Mouse (Mus musculus): ENCODE results near the gene Hbp1. TPM values are rescaled to one million over a fixed set of nuclear protein-coding genes. Genes with fewer than 3 reads are reported as not detected.

Gene Hbp1
- total and polyA plus RNA-seq, 2 experiments, result 57.3 to 117 TPM

- TF ChIP-seq POLR2A (IDR thresholded peaks at IDR 0.05; ENCODE audit: extremely low read depth, insufficient read depth, low read length) (no peak), CTCF (IDR thresholded peaks at IDR 0.05; ENCODE audit: low read depth, low read length) (no peak)
- Histone ChIP-seq H3K27me3 (ENCODE audit: control insufficient read depth, insufficient read depth, low read length) (no peaks in the 10 kb centered on the region), H3K79me2 (ENCODE audit: control insufficient read depth, insufficient read depth, low read length) (no peaks in the 10 kb centered on the region), H3K4me1 (ENCODE audit: control insufficient read depth, insufficient read depth, low read length) (no peaks in the 10 kb centered on the region), H3K36me3 (ENCODE audit: control insufficient read depth, insufficient read depth, low read length) (no peaks in the 10 kb centered on the region; the same call in 1 of the 2 replicates), H3K4me3 (ENCODE audit: insufficient read depth, low read depth, low read length) (no peak overlapping the region), H3K9ac (ENCODE audit: low read depth, low read length) (no peak overlapping the region), H3K27ac (replicated peaks; ENCODE audit: insufficient read depth, low read depth, low read length) (no peak overlapping the region)
- WGBS, result 70% methylated on average over 1 of the region's 1 CpGs
- no peak for DNase-seq (ENCODE audit: extremely low read depth, low read depth, low spot score)
Measured at GRCm38 (mm10) chr12:31882736-31883135, 67.6 kb downstream of the Hbp1 start.

- Histone ChIP-seq H3K9ac (ENCODE audit: low read depth, low read length) (no peak overlapping the region), H3K36me3 (ENCODE audit: control insufficient read depth, insufficient read depth, low read length) (peaks cover 4% of the 10 kb centered on the region; the same call in 1 of the 2 replicates), H3K4me3 (ENCODE audit: insufficient read depth, low read depth, low read length) (no peak overlapping the region), H3K27ac (replicated peaks; ENCODE audit: insufficient read depth, low read depth, low read length) (no peak overlapping the region), H3K79me2 (ENCODE audit: control insufficient read depth, insufficient read depth, low read length) (no peaks in the 10 kb centered on the region), H3K4me1 (ENCODE audit: control insufficient read depth, insufficient read depth, low read length) (no peaks in the 10 kb centered on the region), H3K27me3 (ENCODE audit: control insufficient read depth, insufficient read depth, low read length) (no peaks in the 10 kb centered on the region)
- no peak for DNase-seq (ENCODE audit: extremely low read depth, low read depth, low spot score)
- 94% methylated on average over 4 of the region's 4 CpGs for WGBS
- no peak for TF ChIP-seq POLR2A (IDR thresholded peaks at IDR 0.05; ENCODE audit: extremely low read depth, insufficient read depth, low read length)
- TF ChIP-seq CTCF (IDR thresholded peaks at IDR 0.05; ENCODE audit: low read depth, low read length), result no peak
Measured at GRCm38 (mm10) chr12:31876775-31877174, 73.6 kb downstream of the Hbp1 start.

Other genes with a start within 250 kb of the Hbp1 start
- 0.13 TPM in 1 of 2 replicates, not detected in the other for gene Gpr22, start 236.6 kb downstream of the Hbp1 start, total RNA-seq (2014; rRNA removed)
- gene Gpr22, start 236.6 kb downstream of the Hbp1 start, polyA plus RNA-seq (2012; rRNA removed), result not detected in 2 replicates
- 0.55 and 1.3 TPM in 2 replicates for gene Prkar2b, start 110.8 kb upstream of the Hbp1 start, total RNA-seq (2014; rRNA removed)
- gene Prkar2b, start 110.8 kb upstream of the Hbp1 start, polyA plus RNA-seq (2012; rRNA removed), result 0.06 and 0.07 TPM in 2 replicates